Mouse (Mus musculus): ENCODE results near the gene Rasgef1b. TPM values are rescaled to one million over a fixed set of nuclear protein-coding genes. Genes with fewer than 3 reads are reported as not detected.
A peak's percentile ranks its signal among the peaks of the same experiment; 100 is the strongest.

Gene Rasgef1b
- polyA plus RNA-seq, 1 experiment from 2014 or later = 15.6 TPM

- peak overlapping the region; percentile 34 for H3K9ac ChIP-seq (ENCODE audit: low read length)
- no peaks in the 10 kb centered on the region for H3K36me3 ChIP-seq (ENCODE audit: control insufficient read depth, insufficient read depth, low read length)
- no peaks in the 10 kb centered on the region for H3K27me3 ChIP-seq (ENCODE audit: control insufficient read depth, insufficient read depth, low read length)
- ATAC-seq (ENCODE audit: insufficient read depth, low FRiP score) = no peak
- no peak overlapping the region for H3K4me3 ChIP-seq (replicated peaks; ENCODE audit: low read length)
- H3K4me2 ChIP-seq (ENCODE audit: low read depth, low read length) = no peak overlapping the region
- peaks cover 16% of the 10 kb centered on the region for H3K4me1 ChIP-seq (ENCODE audit: control insufficient read depth, insufficient read depth, low read length)
- WGBS = 4% methylated on average over 7 of the region's 7 CpGs
- H3K27ac ChIP-seq (ENCODE audit: low read length) = no peak overlapping the region
- no peaks in the 10 kb centered on the region for H3K9me3 ChIP-seq (replicated peaks; ENCODE audit: control insufficient read depth, low read length)
Measured at GRCm38 (mm10) chr5:99248501-99248900, 480.4 kb downstream of the Rasgef1b start.

GRCm38 (mm10) chr5:99247915-99248314 lies 480.9 kb downstream of the Rasgef1b start:
- no peak for ATAC-seq (ENCODE audit: insufficient read depth, low FRiP score)
- no peaks in the 10 kb centered on the region for H3K27me3 ChIP-seq (ENCODE audit: control insufficient read depth, insufficient read depth, low read length)
- no peak overlapping the region for H3K4me2 ChIP-seq (ENCODE audit: low read depth, low read length)
- 88% methylated on average over 6 of the region's 6 CpGs for WGBS
- peaks cover 19% of the 10 kb centered on the region for H3K4me1 ChIP-seq (ENCODE audit: control insufficient read depth, insufficient read depth, low read length)
- no peak overlapping the region for H3K9ac ChIP-seq (ENCODE audit: low read length)
- H3K36me3 ChIP-seq (ENCODE audit: control insufficient read depth, insufficient read depth, low read length) = no peaks in the 10 kb centered on the region
- no peak overlapping the region for H3K27ac ChIP-seq (ENCODE audit: low read length)
- H3K9me3 ChIP-seq (replicated peaks; ENCODE audit: control insufficient read depth, low read length) = no peaks in the 10 kb centered on the region
- no peak overlapping the region for H3K4me3 ChIP-seq (replicated peaks; ENCODE audit: low read length)

- ATAC-seq (ENCODE audit: insufficient read depth, low FRiP score) = no peak
- no peak overlapping the region for H3K4me2 ChIP-seq (ENCODE audit: low read depth, low read length)
- no peak overlapping the region for H3K9ac ChIP-seq (ENCODE audit: low read length)
- H3K9me3 ChIP-seq (replicated peaks; ENCODE audit: control insufficient read depth, low read length) = no peaks in the 10 kb centered on the region
- no peaks in the 10 kb centered on the region for H3K36me3 ChIP-seq (ENCODE audit: control insufficient read depth, insufficient read depth, low read length)
- no peaks in the 10 kb centered on the region for H3K27me3 ChIP-seq (ENCODE audit: control insufficient read depth, insufficient read depth, low read length)
- H3K4me1 ChIP-seq (ENCODE audit: control insufficient read depth, insufficient read depth, low read length) = peaks cover 22% of the 10 kb centered on the region
- H3K27ac ChIP-seq (ENCODE audit: low read length) = no peak overlapping the region
- 66% methylated on average over 7 of the region's 7 CpGs for WGBS
- no peak overlapping the region for H3K4me3 ChIP-seq (replicated peaks; ENCODE audit: low read length)
Measured at GRCm38 (mm10) chr5:99247441-99247840, 481.4 kb downstream of the Rasgef1b start.

- H3K27me3 ChIP-seq (ENCODE audit: control insufficient read depth, insufficient read depth, low read length) = no peaks in the 10 kb centered on the region
- H3K9ac ChIP-seq (ENCODE audit: low read length) = no peak overlapping the region
- H3K4me1 ChIP-seq (ENCODE audit: control insufficient read depth, insufficient read depth, low read length) = peaks cover 24% of the 10 kb centered on the region
- no peak for ATAC-seq (ENCODE audit: insufficient read depth, low FRiP score)
- H3K9me3 ChIP-seq (replicated peaks; ENCODE audit: control insufficient read depth, low read length) = no peaks in the 10 kb centered on the region
- no peak overlapping the region for H3K4me2 ChIP-seq (ENCODE audit: low read depth, low read length)
- no peak overlapping the region for H3K4me3 ChIP-seq (replicated peaks; ENCODE audit: low read length)
- WGBS = 67% methylated on average over 6 of the region's 6 CpGs
- H3K36me3 ChIP-seq (ENCODE audit: control insufficient read depth, insufficient read depth, low read length) = no peaks in the 10 kb centered on the region
- no peak overlapping the region for H3K27ac ChIP-seq (ENCODE audit: low read length)
Measured at GRCm38 (mm10) chr5:99246972-99247371, 481.9 kb downstream of the Rasgef1b start.

- no peaks in the 10 kb centered on the region for H3K9me3 ChIP-seq (replicated peaks; ENCODE audit: control insufficient read depth, low read length)
- H3K4me1 ChIP-seq (ENCODE audit: control insufficient read depth, insufficient read depth, low read length) = peaks cover 14% of the 10 kb centered on the region
- H3K36me3 ChIP-seq (ENCODE audit: control insufficient read depth, insufficient read depth, low read length) = no peaks in the 10 kb centered on the region
- no peak overlapping the region for H3K9ac ChIP-seq (ENCODE audit: low read length)
- 58% methylated on average over 11 of the region's 11 CpGs for WGBS
- ATAC-seq (ENCODE audit: insufficient read depth, low FRiP score) = no peak
- no peak overlapping the region for H3K27ac ChIP-seq (ENCODE audit: low read length)
- no peaks in the 10 kb centered on the region for H3K27me3 ChIP-seq (ENCODE audit: control insufficient read depth, insufficient read depth, low read length)
- no peak overlapping the region for H3K4me2 ChIP-seq (ENCODE audit: low read depth, low read length)
- H3K4me3 ChIP-seq (replicated peaks; ENCODE audit: low read length) = no peak overlapping the region
Measured at GRCm38 (mm10) chr5:99241988-99242740, 486.7 kb downstream of the Rasgef1b start.

- ATAC-seq (ENCODE audit: insufficient read depth, low FRiP score) = no peak
- H3K36me3 ChIP-seq (ENCODE audit: control insufficient read depth, insufficient read depth, low read length) = no peaks in the 10 kb centered on the region
- 86% methylated on average over 6 of the region's 6 CpGs for WGBS
Measured at GRCm38 (mm10) chr5:99240501-99240900, 488.4 kb downstream of the Rasgef1b start.

GRCm38 (mm10) chr5:99239677-99240076 lies 489.2 kb downstream of the Rasgef1b start:
- Histone ChIP-seq H3K9me3 (replicated peaks; ENCODE audit: control insufficient read depth, low read length) (no peaks in the 10 kb centered on the region), H3K36me3 (ENCODE audit: control insufficient read depth, insufficient read depth, low read length) (no peaks in the 10 kb centered on the region), H3K4me1 (ENCODE audit: control insufficient read depth, insufficient read depth, low read length) (peaks cover 14% of the 10 kb centered on the region), H3K4me3 (replicated peaks; ENCODE audit: low read length) (no peak overlapping the region), H3K4me2 (ENCODE audit: low read depth, low read length) (no peak overlapping the region), H3K9ac (ENCODE audit: low read length) (no peak overlapping the region), H3K27me3 (ENCODE audit: control insufficient read depth, insufficient read depth, low read length) (no peaks in the 10 kb centered on the region), H3K27ac (ENCODE audit: low read length) (no peak overlapping the region)
- WGBS = 73% methylated on average over 9 of the region's 9 CpGs
- no peak for ATAC-seq (ENCODE audit: insufficient read depth, low FRiP score)

More at GRCm38 (mm10) chr5:99240501-99240900, 488.4 kb downstream of the Rasgef1b start:
- Histone ChIP-seq H3K9ac (ENCODE audit: low read length) (no peak overlapping the region), H3K9me3 (replicated peaks; ENCODE audit: control insufficient read depth, low read length) (no peaks in the 10 kb centered on the region), H3K4me1 (ENCODE audit: control insufficient read depth, insufficient read depth, low read length) (peaks cover 14% of the 10 kb centered on the region), H3K4me3 (replicated peaks; ENCODE audit: low read length) (no peak overlapping the region), H3K27ac (ENCODE audit: low read length) (no peak overlapping the region), H3K4me2 (ENCODE audit: low read depth, low read length) (no peak overlapping the region), H3K27me3 (ENCODE audit: control insufficient read depth, insufficient read depth, low read length) (no peaks in the 10 kb centered on the region)

- Histone ChIP-seq H3K4me1 (ENCODE audit: control insufficient read depth, insufficient read depth, low read length) (peaks cover 8% of the 10 kb centered on the region), H3K27me3 (ENCODE audit: control insufficient read depth, insufficient read depth, low read length) (no peaks in the 10 kb centered on the region), H3K4me3 (replicated peaks; ENCODE audit: low read length) (no peak overlapping the region), H3K36me3 (ENCODE audit: control insufficient read depth, insufficient read depth, low read length) (no peaks in the 10 kb centered on the region), H3K27ac (ENCODE audit: low read length) (peak overlapping the region; percentile 38; the same call in 1 of the 2 replicates), H3K4me2 (ENCODE audit: low read depth, low read length) (no peak overlapping the region), H3K9ac (ENCODE audit: low read length) (no peak overlapping the region), H3K9me3 (replicated peaks; ENCODE audit: control insufficient read depth, low read length) (no peaks in the 10 kb centered on the region)
- 55% methylated on average over 4 of the region's 4 CpGs for WGBS
- ATAC-seq (ENCODE audit: insufficient read depth, low FRiP score) = no peak
Measured at GRCm38 (mm10) chr5:99238150-99238549, 490.7 kb downstream of the Rasgef1b start.

- H3K27ac ChIP-seq (ENCODE audit: low read length) = peak overlapping the region; percentile 71
- H3K4me1 ChIP-seq (ENCODE audit: control insufficient read depth, insufficient read depth, low read length) = peaks cover 4% of the 10 kb centered on the region; the same call in 1 of the 2 replicates
- no peaks in the 10 kb centered on the region for H3K27me3 ChIP-seq (ENCODE audit: control insufficient read depth, insufficient read depth, low read length)
- no peaks in the 10 kb centered on the region for H3K9me3 ChIP-seq (replicated peaks; ENCODE audit: control insufficient read depth, low read length)
- H3K4me3 ChIP-seq (replicated peaks; ENCODE audit: low read length) = no peak overlapping the region
- no peak overlapping the region for H3K4me2 ChIP-seq (ENCODE audit: low read depth, low read length)
- H3K9ac ChIP-seq (ENCODE audit: low read length) = no peak overlapping the region
- H3K36me3 ChIP-seq (ENCODE audit: control insufficient read depth, insufficient read depth, low read length) = no peaks in the 10 kb centered on the region
- WGBS = 54% methylated on average over 11 of the region's 11 CpGs
- ATAC-seq (ENCODE audit: insufficient read depth, low FRiP score) = peak; percentile 81
Measured at GRCm38 (mm10) chr5:99236888-99237752, 491.7 kb downstream of the Rasgef1b start.
